Mouse (Mus musculus): ENCODE results near the gene Pan2. TPM values are rescaled to one million over a fixed set of nuclear protein-coding genes. Genes with fewer than 3 reads are reported as not detected.

Gene Pan2
- total and polyA plus RNA-seq, 3 experiments, result 13.8 to 20.4 (median 18.3) TPM

Other genes with a start within 250 kb of the Pan2 start
- gene Ptges3, start 244.4 kb upstream of the Pan2 start, total RNA-seq (2021), result 100 to 1,000 TPM; 179 to 195 TPM
- 124 and 151 TPM in 2 replicates for gene Ptges3, start 244.4 kb upstream of the Pan2 start, polyA plus RNA-seq (2012; rRNA removed)
- 1,000 to 10,000 TPM; 2,694 to 3,346 TPM for gene Atp5b, start 220.1 kb upstream of the Pan2 start, total RNA-seq (2021)
- gene Atp5b, start 220.1 kb upstream of the Pan2 start, polyA plus RNA-seq (2012; rRNA removed), result 7,039 and 9,498 TPM in 2 replicates
- gene Baz2a, start 211.8 kb upstream of the Pan2 start, total RNA-seq (2021), result 10 to 100 TPM; 40.8 to 49.6 TPM
- gene Baz2a, start 211.8 kb upstream of the Pan2 start, polyA plus RNA-seq (2012; rRNA removed), result 24.5 and 31.6 TPM in 2 replicates
- gene Rbms2, start 123.0 kb upstream of the Pan2 start, total RNA-seq (2021), result 100 to 1,000 TPM in 1 of 2 experiments, 10 to 100 TPM in 1; 99.3 to 124 TPM
- gene Rbms2, start 123.0 kb upstream of the Pan2 start, polyA plus RNA-seq (2012; rRNA removed), result 118 and 130 TPM in 2 replicates
- gene Gls2, start 108.9 kb upstream of the Pan2 start, total RNA-seq (2021), result 1 to 10 TPM; 2.5 to 3.7 TPM
- gene Gls2, start 108.9 kb upstream of the Pan2 start, polyA plus RNA-seq (2012; rRNA removed), result 3.8 and 7.5 TPM in 2 replicates
- 10 to 100 TPM; 14.3 to 17.0 TPM for gene Spryd4, start 91.5 kb upstream of the Pan2 start, total RNA-seq (2021)
- gene Spryd4, start 91.5 kb upstream of the Pan2 start, polyA plus RNA-seq (2012; rRNA removed), result 5.8 and 7.4 TPM in 2 replicates
- not detected for gene Mip, start 77.5 kb upstream of the Pan2 start, total RNA-seq (2021)
- not detected in 2 replicates for gene Mip, start 77.5 kb upstream of the Pan2 start, polyA plus RNA-seq (2012; rRNA removed)
- 1 to 10 TPM; 4.8 to 7.2 TPM for gene Timeless, start 71.3 kb upstream of the Pan2 start, total RNA-seq (2021)
- 1.9 and 2.8 TPM in 2 replicates for gene Timeless, start 71.3 kb upstream of the Pan2 start, polyA plus RNA-seq (2012; rRNA removed)
- gene Apon, start 49.2 kb upstream of the Pan2 start, total RNA-seq (2021), result 1 to 10 TPM in 1 of 2 experiments, not detected in 1; 1.5 TPM
- gene Apon, start 49.2 kb upstream of the Pan2 start, polyA plus RNA-seq (2012; rRNA removed), result 0.10 and 0.40 TPM in 2 replicates
- 10 to 100 TPM in 1 of 2 experiments, under 1 TPM in 1; 0.76 to 19.1 TPM for gene Apof, start 34.7 kb upstream of the Pan2 start, total RNA-seq (2021)
- 11.0 and 25.2 TPM in 2 replicates for gene Apof, start 34.7 kb upstream of the Pan2 start, polyA plus RNA-seq (2012; rRNA removed)
- 10 to 100 TPM; 24.0 to 33.5 TPM for gene Stat2, start 32.8 kb upstream of the Pan2 start, total RNA-seq (2021)
- 37.3 and 39.2 TPM in 2 replicates for gene Stat2, start 32.8 kb upstream of the Pan2 start, polyA plus RNA-seq (2012; rRNA removed)
- not detected for gene Il23a, start 4.6 kb upstream of the Pan2 start, total RNA-seq (2021)
- gene Il23a, start 4.6 kb upstream of the Pan2 start, polyA plus RNA-seq (2012; rRNA removed), result not detected in 2 replicates
- gene Cnpy2, start 19.1 kb downstream of the Pan2 start, total RNA-seq (2021), result 100 to 1,000 TPM; 180 to 204 TPM
- gene Cnpy2, start 19.1 kb downstream of the Pan2 start, polyA plus RNA-seq (2012; rRNA removed), result 20.1 and 28.6 TPM in 2 replicates
- 100 to 1,000 TPM; 391 to 444 TPM for gene Cs, start 34.4 kb downstream of the Pan2 start, total RNA-seq (2021)
- gene Cs, start 34.4 kb downstream of the Pan2 start, polyA plus RNA-seq (2012; rRNA removed), result 315 and 332 TPM in 2 replicates
- 10 to 100 TPM; 72.2 to 77.1 TPM for gene Coq10a, start 65.7 kb downstream of the Pan2 start, total RNA-seq (2021)
- 44.2 and 116 TPM in 2 replicates for gene Coq10a, start 65.7 kb downstream of the Pan2 start, polyA plus RNA-seq (2012; rRNA removed)
- 10 to 100 TPM; 48.3 to 59.3 TPM for gene Ankrd52, start 73.8 kb downstream of the Pan2 start, total RNA-seq (2021)
- 44.2 and 53.1 TPM in 2 replicates for gene Ankrd52, start 73.8 kb downstream of the Pan2 start, polyA plus RNA-seq (2012; rRNA removed)
- not detected for gene Slc39a5, start 97.9 kb downstream of the Pan2 start, total RNA-seq (2021)
- gene Slc39a5, start 97.9 kb downstream of the Pan2 start, polyA plus RNA-seq (2012; rRNA removed), result not detected in 2 replicates
- gene Nabp2, start 108.2 kb downstream of the Pan2 start, total RNA-seq (2021), result 10 to 100 TPM; 79.3 to 93.8 TPM
- gene Nabp2, start 108.2 kb downstream of the Pan2 start, polyA plus RNA-seq (2012; rRNA removed), result 21.3 and 22.2 TPM in 2 replicates
- 10 to 100 TPM; 39.1 to 41.7 TPM for gene Rnf41, start 108.3 kb downstream of the Pan2 start, total RNA-seq (2021)
- 24.4 and 28.4 TPM in 2 replicates for gene Rnf41, start 108.3 kb downstream of the Pan2 start, polyA plus RNA-seq (2012; rRNA removed)
- gene Smarcc2, start 155.9 kb downstream of the Pan2 start, total RNA-seq (2021), result 100 to 1,000 TPM; 120 to 128 TPM
- 129 and 130 TPM in 2 replicates for gene Smarcc2, start 155.9 kb downstream of the Pan2 start, polyA plus RNA-seq (2012; rRNA removed)
- gene Myl6, start 190.8 kb downstream of the Pan2 start, total RNA-seq (2021), result 100 to 1,000 TPM; 786 to 985 TPM
- 324 and 445 TPM in 2 replicates for gene Myl6, start 190.8 kb downstream of the Pan2 start, polyA plus RNA-seq (2012; rRNA removed)
- gene Myl6b, start 195.3 kb downstream of the Pan2 start, total RNA-seq (2021), result 1 to 10 TPM; 6.2 to 8.3 TPM
- gene Myl6b, start 195.3 kb downstream of the Pan2 start, polyA plus RNA-seq (2012; rRNA removed), result 5.1 and 5.7 TPM in 2 replicates
- gene Esyt1, start 222.5 kb downstream of the Pan2 start, total RNA-seq (2021), result 10 to 100 TPM; 26.1 to 32.6 TPM
- 52.8 and 59.6 TPM in 2 replicates for gene Esyt1, start 222.5 kb downstream of the Pan2 start, polyA plus RNA-seq (2012; rRNA removed)
- gene Zc3h10, start 244.4 kb downstream of the Pan2 start, total RNA-seq (2021), result 10 to 100 TPM; 11.7 to 12.3 TPM
- 16.0 and 16.3 TPM in 2 replicates for gene Zc3h10, start 244.4 kb downstream of the Pan2 start, polyA plus RNA-seq (2012; rRNA removed)
- gene Rpl41, start 246.0 kb downstream of the Pan2 start, total RNA-seq (2021), result 1,000 to 10,000 TPM; 3,028 to 3,144 TPM
- 1,154 and 1,178 TPM in 2 replicates for gene Rpl41, start 246.0 kb downstream of the Pan2 start, polyA plus RNA-seq (2012; rRNA removed)